Mouse (Mus musculus): ENCODE measurements around the gene Dnajb11.

- no peak for TF ChIP-seq CTCF (IDR thresholded peaks at IDR 0.05; ENCODE audit: control insufficient read depth, insufficient read depth, low read length)
- TF ChIP-seq POLR2A (IDR thresholded peaks at IDR 0.05; ENCODE audit: borderline replicate concordance, control insufficient read depth, low read depth, low read length), result no peak
Measured at GRCm38 (mm10) chr16:22839146-22839857, 18.3 kb upstream of the Dnajb11 start.

All from bone marrow, adult 2 months (tissue).